Mouse (Mus musculus): ENCODE measurements around the gene Ypel2.

Gene Ypel2

DNA sequence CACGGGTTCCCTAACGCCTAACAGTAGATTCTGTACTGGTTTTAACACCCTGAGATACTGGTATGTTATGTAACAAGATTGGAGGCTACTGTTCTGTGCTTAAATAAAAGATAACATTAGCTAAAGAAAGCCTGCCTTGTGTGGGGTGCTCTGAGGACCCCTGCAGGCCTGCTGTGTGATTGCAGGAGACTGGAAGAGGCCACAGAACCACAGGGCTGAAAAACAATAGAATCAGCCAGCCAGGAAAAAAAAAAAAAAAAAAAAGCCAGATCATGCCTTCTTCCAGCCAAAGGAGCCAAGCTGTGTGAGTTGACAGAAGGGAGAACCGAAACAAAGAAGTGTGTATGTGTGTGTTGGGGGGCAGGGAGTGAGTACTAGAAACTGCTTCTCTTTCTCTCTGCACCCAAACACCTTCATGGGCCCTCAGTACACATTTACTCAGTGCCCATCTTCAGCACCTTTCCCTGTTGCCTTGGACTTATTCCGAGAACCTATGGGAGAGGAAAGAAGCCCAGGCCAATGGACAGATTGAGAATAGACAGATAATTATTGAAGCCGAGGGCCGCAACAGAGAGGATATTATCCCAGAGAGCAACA, 2.2 kb upstream of the Ypel2 start:
- peak; percentile 84 for DNase-seq (ENCODE audit: low spot score)

DNA sequence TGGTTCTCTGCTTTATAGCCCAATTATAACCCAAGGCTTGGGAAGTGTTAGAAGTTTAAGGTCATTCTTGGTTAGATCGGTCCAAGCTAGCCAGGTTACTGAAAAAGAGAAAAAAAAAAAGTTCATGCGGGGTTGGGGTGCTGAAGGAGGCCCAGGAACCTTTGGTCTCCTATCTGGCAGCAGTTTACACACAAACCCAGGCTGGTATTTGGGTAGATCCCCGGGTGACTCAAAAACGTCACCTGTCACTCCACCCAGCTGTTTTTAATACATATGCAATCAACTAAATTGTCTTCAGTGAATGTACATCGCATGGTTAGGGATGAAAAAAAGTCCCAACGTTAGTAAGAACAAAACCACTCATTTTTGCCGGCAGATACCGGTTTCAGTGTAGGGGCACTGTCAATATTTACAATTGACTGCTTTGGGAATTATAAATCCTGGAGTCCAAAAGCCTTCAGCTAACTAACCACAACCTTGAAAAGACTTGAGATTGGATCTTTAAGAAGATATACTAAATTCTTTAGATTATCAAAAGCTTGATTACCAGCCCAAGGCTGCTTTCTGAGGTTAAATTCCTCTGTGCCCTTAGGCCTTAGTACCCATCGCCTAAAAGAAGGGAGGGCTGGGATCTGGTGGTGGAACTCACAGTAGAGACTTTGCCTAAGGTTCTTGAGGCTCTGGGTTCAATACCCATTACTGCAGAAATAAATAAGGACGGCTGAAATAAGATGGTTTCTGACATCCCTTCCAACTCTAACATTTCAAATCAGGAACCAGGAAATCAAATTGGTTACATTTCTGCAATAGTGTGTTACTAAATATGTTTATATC, 1.5 kb upstream of the Ypel2 start:
- no peak for DNase-seq (ENCODE audit: low spot score)

DNA sequence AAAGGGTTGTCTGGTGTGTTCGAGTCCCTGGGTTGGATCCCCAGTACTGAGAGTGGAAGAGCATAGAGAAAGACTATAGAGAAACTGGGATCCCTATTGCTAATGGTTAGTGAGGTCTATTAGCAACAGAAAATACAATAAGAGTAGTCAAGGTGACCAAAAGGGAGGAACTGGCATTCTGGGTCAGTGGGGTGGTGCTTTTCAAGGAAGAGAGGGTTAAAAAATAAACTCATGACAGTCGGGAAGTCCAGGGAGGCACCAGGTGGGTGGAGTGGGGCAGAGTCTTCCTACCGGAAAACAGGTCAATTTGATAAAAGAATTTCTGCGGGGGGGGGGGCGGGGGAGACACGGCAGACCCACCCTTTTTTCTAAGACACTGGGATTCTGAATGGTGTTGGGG, 823 bp upstream of the Ypel2 start:
- no peak for DNase-seq (ENCODE audit: low spot score)

DNA sequence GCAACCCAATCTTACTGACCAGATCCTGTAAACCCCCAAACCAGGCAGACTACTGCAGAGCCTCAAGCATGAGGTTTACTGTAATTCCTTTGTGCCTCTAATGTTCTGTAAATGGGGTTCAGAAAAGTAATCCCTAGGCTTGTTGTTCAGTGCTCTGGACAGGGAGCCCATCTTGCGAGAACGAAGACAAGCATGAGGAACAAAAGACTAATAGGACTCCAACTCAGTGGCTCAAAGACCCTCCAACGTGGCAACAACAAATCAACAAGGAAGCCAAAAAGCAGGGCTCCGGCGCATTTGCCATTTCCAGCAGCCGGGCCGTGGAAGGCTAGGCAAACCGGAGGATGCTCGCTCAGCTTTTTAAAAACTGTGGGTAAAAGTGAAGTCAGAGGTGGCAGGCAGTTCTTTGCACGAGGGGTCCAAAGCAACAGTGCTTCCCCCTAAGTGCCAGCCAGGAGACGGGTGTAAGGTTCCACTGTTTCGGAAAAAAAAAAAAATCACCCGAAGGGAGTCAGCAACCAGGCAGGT, 982 bp downstream of the Ypel2 start:
- no peak for DNase-seq (ENCODE audit: low spot score)

DNA sequence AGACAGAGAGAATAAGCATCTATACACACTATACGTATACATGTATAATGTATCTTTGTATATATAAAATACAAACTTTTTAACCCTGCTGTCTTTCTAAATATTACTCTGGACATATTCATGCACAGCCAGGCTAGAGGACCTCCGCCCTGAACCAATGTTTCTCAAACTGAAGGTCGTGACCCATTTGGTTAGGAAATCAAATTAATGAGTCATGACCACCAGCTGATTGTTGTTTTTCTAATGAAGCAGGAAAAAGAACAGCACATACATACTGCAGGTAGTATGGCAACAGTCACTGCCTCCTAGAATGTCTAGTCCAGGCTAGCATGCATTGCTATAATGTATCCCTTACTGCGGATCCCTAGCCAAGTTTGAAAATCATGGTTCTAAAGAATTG, 2.3 kb downstream of the Ypel2 start:
- no peak for DNase-seq (ENCODE audit: low spot score)

DNA sequence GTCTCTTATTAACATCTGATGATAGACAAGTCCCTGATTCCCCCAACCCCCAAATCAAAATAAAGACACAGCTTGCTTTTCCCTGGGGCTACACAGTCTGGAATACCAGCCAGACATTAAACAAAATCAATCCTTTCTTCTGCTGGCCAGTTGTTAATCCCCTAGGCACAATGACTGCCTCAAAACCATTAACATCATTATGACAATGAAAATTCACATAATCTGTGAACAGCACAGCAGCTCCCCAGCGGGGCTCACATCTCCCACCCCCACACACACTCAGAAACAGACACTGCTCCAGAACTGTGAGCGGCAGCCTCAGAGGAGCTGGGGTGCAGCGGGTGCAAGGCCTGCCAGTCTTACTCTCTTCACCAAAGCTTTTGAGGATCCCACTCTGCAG, 3.2 kb downstream of the Ypel2 start:
- no peak for DNase-seq (ENCODE audit: low spot score)

DNA sequence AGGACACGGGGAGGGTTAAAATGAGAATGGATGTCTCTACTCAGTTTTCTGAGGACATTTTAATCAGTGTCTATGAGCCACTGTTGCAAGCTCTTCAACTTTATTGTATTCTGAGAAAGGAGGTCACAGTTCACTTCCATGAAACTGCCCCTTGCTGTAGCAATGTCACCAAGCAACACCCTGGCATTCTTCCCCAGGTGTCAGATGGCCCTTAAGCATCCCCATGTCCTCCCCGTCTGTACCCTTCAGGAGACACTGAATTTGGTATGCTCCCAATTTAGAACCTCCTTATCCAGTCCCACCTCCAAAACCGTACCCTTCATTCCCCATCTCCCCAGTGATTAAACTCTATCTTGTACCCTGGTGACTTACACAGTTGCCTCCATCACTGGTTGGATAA, 8.5 kb downstream of the Ypel2 start:
- DNase-seq (ENCODE audit: low spot score), result no peak

DNA sequence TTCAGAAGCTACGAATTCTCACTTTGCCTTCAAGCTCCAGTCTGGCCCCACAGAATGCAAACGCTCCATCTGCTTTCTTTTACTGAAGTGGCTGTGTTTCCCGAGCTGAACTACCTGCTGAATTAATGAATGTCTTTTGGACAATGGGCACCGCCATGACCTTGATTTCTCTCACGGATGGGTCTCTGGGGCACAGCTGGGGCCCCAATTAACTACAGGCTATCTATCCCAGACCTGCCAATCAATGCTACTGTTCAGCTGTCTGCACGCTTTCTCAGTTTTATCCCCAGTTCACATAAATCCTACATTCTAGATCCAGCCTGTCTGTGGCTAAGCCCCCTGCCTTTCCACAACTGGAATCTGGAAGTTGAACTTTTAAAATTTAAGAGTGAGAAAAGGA, 10.5 kb downstream of the Ypel2 start:
- no peak for DNase-seq (ENCODE audit: low spot score)

DNA sequence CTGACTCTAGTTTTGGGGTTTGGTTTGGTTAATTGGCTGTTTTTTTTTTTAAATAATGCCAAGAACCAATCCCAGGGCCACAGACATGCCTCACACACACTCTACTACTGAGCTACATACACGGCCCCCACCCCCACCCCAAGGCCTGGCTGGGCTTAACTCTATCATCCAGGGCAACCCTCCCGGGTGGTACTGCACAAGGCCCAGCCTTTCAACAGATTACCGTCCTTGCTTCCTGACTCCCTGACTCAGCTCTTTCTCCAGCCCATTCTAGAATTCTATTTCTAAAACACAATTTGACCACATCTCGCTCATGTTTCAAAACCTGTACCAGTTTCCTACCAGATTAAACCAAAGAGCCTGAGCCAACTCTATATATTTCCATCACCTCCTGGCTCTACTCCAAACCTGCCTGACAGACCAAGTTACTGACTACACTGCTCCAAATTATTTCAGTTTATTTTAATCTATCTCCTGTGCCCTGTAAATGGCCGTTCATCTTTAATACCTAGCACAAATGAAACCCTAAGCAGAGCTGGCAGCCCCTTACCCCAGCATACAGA, 12.2 kb downstream of the Ypel2 start:
- no peak for DNase-seq (ENCODE audit: low spot score)

DNA sequence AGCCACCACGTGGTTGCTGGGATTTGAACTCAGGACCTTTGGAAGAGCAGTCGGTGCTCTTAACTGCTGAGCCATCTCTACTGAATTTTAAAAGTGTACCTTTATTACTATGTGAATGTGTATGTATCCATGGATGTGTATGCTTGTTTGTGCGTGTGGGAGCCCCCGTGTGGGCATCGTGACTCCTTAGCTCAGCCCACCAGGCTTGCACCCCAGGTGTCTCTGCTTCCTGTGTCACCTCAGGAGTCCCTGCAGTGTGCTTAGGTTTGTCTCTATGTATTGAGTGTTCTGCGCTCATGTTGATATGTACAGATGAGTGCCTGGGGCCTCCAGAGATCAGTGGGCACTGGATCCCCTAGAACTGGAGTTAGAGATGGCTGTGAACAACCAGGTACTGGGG, 13.0 kb downstream of the Ypel2 start:
- no peak for DNase-seq (ENCODE audit: low spot score)

DNA sequence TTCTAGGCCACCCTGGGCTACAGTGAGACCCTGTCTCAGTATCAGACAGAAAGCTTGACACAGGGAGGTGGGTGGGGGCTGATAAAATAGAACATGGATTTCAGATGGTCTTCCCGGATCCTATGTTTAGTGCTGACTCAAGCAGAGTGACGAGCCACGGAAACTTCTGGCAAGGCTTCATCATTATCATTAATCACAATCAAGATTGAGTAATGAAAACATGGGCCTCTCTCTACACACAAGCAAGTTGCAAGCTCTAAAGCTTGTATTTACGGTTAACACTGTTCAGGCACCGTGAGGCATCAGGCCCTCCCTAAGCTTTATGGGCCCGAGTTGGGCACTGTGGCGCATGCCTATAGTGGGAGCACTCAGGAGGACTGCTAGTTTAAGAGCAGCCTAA, 13.7 kb downstream of the Ypel2 start:
- DNase-seq (ENCODE audit: low spot score), result no peak

DNA sequence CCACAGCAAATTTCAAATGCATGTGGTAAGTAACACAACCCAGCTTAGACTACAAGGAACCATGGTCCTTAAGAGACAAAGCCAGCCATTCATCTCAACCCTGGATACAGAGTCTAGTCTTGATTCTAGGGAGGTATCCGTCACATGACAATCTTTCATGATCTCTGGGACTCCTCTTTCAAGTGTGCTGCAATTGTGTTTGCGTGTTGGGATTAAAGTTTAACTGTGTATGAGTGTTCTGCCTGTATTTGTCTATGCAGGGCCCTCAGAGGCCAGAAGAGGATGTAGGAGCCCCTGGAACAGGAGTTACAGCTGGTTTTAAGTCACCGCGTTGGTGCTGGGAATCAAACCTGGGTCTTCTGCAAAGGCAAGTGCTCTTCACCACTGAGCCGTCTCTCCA, 16.3 kb downstream of the Ypel2 start:
- no peak for DNase-seq (ENCODE audit: low spot score)

DNA sequence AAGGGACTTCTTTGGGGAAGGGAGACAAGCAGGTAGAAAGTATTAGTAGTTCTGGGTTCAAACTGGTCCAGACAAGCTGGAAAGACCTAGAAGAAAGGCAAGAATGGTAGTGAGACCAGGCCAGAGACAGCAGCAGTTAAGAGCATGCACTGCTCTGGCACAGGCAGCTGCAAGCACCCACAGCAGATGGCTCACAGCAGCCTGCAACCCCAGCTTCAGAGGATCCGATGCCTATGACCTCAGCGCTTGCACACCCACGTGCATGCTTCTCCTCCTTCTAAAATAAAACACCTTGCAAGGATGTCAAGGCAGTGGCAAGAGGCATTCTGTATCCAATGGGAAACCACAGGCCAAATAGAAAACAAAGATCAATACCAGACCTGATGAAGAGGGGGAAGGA, 19.1 kb downstream of the Ypel2 start:
- no peak for DNase-seq (ENCODE audit: low spot score)

DNA sequence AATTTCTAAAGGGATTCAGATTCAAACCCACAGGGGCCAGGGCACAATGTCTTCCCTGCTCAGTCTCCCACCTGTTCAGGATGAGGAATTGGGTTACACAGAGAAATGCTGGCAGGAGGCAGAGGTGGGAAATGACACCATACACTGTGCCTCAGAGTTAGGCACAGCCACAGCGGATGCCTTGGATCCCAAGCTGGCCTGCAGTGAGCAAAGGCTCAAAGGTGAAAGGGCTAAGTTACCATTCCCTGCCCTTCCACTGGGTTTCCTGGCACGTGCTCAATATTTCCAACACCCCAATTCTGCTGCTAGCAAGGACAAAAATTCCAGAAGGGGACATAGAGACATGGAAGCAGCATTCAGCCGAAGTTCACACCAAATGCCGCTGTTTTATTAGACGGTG, 20.3 kb downstream of the Ypel2 start:
- no peak for DNase-seq (ENCODE audit: low spot score)

DNA sequence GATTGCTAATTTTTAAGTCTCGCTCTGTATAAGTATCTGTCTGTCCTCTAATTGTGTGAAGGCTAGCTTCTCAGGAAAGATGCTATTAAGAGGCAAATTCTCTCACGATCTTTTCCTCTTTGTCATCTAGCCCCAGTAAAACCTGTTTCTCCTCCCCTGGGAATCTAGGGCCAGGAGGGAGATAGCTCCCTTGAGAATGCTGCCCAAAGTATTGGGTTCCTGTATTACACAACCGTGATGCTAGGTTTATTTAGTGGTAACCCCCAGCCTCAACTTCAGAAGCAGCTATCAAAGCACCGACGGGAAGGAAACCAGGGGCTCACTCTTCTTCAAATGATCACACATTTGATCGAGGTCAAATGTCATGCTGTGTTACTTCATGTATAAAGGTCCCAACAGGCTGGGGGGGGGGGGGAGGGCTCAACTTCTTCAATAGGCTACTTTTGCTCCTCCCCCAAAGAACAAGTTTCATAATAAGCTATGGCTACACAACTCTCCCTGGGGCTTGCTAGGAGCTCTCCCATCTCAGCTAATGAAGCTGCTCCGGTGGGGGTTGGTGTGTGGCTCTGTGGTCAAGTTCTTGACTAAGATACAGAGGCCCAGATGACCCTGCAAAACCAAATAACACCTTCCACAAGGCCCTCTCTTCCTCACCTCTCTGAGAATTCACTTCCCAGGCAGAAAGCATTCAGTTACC, 22.3 kb downstream of the Ypel2 start:
- no peak for DNase-seq (ENCODE audit: low spot score)

DNA sequence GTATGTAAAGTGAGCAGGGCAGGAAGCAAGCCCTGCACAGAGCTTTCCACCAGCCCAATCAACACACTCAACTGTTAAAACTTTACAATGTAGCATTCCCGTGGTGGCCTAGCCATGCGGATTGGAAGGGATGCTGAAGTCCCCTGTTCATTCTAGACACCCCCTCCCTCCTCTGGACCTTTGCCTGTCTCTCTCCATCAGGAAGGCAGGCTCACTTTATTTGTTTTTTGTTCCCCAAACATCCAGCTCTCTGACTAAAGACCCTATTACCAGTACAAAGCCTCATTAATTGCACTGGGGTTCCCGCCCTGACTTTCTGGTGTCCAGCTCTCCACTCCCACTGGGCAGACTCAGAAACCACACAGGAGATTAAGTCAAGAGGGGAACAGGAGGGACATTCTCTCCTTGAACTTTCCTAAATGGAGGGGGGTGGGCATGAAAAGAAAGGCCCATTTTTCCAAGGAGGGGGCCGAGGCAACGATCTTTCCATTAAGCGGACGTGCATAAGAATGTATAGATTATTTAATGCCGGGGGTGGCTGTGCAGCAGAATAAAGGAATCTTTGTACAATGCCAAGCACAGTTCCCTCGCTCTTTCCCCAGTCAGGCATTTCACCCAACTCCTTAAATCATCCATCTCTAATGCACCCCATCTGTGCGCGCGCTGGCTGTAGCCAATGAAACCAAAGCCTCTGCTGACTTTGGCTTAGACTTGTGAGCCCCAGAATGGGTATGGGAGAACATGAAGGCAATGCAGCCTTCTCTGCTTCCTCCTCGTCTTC, 24.3 kb downstream of the Ypel2 start:
- no peak for DNase-seq (ENCODE audit: low spot score)

DNA sequence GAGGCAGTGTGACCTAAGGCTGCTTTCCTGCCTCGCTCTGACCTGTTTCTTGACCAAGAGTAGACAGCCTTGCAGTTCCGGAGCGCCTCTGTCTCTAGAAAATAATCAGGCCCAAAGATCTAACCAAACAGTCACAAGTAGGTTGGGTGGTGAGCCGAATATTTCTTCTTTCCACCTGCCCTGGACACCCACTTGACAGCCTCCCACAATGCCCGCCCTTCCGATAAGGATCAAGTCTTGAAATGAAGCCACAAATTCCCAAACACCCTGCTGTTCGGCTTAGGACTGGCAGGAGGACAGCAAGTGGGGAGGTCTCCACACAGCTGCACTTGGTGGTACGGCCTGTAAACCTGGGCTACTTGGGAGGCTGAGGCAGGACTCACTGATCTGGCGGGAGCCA, 26.0 kb downstream of the Ypel2 start:
- peak; percentile 59 for DNase-seq (ENCODE audit: low spot score)

DNA sequence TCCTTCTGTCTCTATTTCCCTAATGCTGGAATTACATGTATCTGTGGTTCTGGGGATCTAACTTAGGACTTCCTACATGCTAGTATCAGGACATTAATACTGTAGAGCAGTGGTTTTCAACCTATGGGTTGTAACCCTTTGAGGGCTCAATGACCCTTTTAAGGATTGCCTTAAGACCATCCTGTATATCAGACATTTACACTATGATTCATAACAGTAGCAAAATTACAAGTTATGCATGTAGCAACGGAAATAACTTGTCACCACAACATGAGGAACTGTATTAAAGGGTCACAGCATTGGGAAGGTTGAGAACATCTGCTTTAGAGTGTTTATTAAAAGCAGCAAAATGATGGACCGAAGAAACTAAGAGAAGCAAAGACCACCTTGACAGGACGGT, 26.8 kb downstream of the Ypel2 start:
- no peak for DNase-seq (ENCODE audit: low spot score)

DNA sequence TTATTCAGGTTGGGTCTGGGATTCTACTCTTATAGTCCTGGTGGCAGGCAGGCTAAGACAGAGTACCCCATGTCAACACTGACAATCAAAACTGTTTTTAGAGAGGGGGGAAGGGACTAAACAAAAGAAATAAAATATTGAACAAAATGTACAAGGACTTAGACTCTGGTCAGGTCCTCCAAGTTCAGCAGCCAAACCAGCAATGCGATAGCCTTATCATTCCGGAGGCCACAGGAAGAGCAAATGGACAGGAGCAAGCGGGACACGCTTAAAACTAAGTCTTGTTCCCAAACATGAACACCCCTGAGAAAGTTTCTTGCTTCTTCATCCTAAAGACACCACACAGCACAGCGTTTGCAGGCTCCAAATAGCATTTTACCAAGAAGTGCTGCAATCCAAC, 28.4 kb downstream of the Ypel2 start:
- DNase-seq (ENCODE audit: low spot score), result no peak

DNA sequence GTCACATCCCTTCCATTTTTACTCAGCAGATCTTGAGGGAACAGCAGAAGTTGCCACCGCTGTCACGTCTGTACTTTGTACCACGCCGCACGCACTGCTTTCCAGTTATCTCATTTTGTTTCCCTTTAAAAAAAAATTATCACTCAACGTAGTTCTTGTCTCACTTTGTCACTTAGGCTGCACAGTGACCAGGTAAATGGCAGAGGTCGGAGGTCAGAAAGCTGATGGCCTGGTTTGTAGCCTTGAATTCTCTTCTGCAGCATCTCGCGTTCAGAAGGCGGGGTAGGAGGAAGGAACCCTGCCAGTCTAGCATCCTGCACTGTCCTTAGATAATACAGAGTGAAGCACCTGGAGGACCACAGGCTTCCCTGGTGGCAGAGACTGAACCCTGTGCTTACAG, 29.8 kb downstream of the Ypel2 start:
- no peak for DNase-seq (ENCODE audit: low spot score)

DNA sequence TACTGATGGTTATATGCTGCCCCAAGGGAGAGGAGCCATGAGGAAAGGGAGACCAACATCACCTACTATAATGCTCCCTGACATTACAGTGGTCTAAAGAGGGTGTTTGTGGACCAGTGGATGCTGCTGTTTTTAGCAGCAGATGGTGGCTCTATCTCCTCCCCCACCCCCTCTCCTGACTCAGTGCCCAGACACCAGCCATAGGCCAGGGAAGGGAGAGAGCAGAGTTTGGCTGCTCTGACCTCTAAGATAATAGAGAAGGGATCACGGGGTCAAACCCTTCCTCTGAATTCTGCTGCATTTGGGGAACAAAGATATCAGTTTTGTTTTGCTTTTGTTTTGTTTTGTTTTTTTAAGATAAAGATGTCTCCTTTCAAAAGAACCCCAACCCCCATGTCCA, 30.5 kb downstream of the Ypel2 start:
- no peak for DNase-seq (ENCODE audit: low spot score)

DNA sequence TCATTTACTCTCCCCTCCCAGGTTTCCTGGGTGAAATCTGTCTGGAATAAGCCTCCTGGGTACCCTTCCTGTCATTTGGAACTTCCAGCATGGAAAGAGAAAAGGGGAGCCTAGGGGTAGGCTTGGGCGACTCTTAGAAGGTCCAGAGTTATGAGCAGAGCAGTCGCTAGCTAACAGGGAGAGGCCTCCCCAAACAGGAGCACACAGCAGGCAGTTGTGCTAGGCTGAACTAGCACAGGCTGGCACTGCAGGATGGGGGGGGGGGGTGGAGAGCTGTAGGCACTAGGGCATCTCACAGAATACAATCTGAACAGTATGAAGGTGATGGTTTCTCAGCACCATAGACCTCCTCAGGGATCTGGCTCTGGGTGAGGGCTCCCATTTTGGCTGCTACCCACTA, 31.1 kb downstream of the Ypel2 start:
- DNase-seq (ENCODE audit: low spot score), result no peak
